Mouse (Mus musculus): ENCODE measurements around the gene Nptn.

DNA sequence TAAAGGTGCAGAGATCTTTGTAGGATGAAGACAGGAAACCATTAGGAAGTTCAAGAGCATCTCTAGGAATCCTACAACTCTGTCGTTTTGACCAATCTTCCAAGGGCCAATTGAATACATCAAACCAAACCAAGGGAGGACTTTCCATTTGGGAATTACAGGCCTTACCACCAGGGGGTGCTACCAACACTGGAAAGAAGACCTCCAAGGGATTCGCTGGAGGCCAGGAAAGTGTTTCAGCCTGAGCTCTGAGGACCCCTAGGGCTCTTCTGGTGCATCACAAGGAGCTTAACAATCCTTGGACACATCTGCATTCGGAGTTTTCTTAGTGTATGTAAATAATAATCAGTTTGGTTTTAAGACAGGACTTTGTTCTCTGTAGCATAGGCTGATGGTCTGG is 3.4 kb upstream of the Nptn start:
- peak; percentile 96 for TF ChIP-seq CTCF (conservative IDR thresholded peaks at IDR 0.05; ENCODE audit: low read length)
- TF ChIP-seq POU5F1 (IDR thresholded peaks at IDR 0.05; ENCODE audit: borderline replicate concordance, low read length), result no peak
